ENCODE assay signal across 24 mouse cellular contexts in genomic region chr9:70044865-70045264, GRCm38 (mm10). TPM values are rescaled to one million over a fixed set of nuclear protein-coding genes. Genes with fewer than 3 reads are reported as not detected.
"Had no signal": no experiment of that assay in that cellular context is flagged by ENCODE, and none has a peak within 500 bp of the region (broad histone marks: within the 10 kb centered on the region; RNA-seq: fewer than 3 reads in every experiment).

No protein-coding gene starts in this region.

- H3K4me2 ChIP-seq: limb, embryonic 13.5 days; lung, embryonic 14.5 days; midbrain, embryonic 11.5 days; neural tube, embryonic 12.5 days; neural tube, embryonic 15.5 days had no signal

- H3K4me1 ChIP-seq: neural tube, embryonic 12.5 days had no signal

- H3K27ac ChIP-seq: layer of hippocampus, adult 2 months; limb, embryonic 10.5 days; limb, embryonic 13.5 days; macrophage; neural tube, embryonic 12.5 days; neural tube, embryonic 15.5 days had no signal

- ATAC-seq: intestine, embryonic 16.5 days; lung, postnatal 0 days had no signal

- H3K4me3 ChIP-seq: layer of hippocampus, adult 2 months; limb, embryonic 10.5 days; limb, embryonic 13.5 days; megakaryocyte, embryonic 14.5 days; neural tube, embryonic 12.5 days; neural tube, embryonic 15.5 days had no signal

- H3K9me3 ChIP-seq: limb, embryonic 10.5 days; limb, embryonic 13.5 days; megakaryocyte, embryonic 14.5 days; neural tube, embryonic 12.5 days; neural tube, embryonic 15.5 days had no signal

- H3K36me3 ChIP-seq: limb, embryonic 10.5 days; limb, embryonic 13.5 days; neural tube, embryonic 12.5 days; neural tube, embryonic 15.5 days had no signal

- H3K27me3 ChIP-seq: limb, embryonic 13.5 days; neural tube, embryonic 12.5 days; neural tube, embryonic 15.5 days had no signal

- H3K9ac ChIP-seq: limb, embryonic 13.5 days; lung, embryonic 14.5 days; neural tube, embryonic 12.5 days; neural tube, embryonic 15.5 days had no signal

- DNase-seq: kidney, adult 18-20 months; kidney, adult 9 months; kidney, postnatal 25 days; layer of hippocampus, adult 9-11 months; lung, embryonic 14.5 days; midbrain, embryonic 14.5 days; right cerebral cortex, adult 18-20 months; right cerebral cortex, postnatal 14 days; spleen, adult 18-20 months; thymus, adult 18-20 months; thymus, postnatal 36 days had no signal

RNA-seq across cellular contexts. Expression of gene Gcnt3, which starts 7.0 kb away (rescaled TPM):
- total RNA-seq: layer of hippocampus, adult 2 months; layer of hippocampus, postnatal 25 days; left cerebral cortex, adult 18-20 months; left cerebral cortex, postnatal 25 days had no signal
- polyA plus RNA-seq: limb, embryonic 10.5 days; lung, postnatal 0 days; macrophage; midbrain, embryonic 11.5 days; midbrain, embryonic 14.5 days; neural tube, embryonic 12.5 days; neural tube, embryonic 15.5 days had no signal
